In the genomic region with DNA sequence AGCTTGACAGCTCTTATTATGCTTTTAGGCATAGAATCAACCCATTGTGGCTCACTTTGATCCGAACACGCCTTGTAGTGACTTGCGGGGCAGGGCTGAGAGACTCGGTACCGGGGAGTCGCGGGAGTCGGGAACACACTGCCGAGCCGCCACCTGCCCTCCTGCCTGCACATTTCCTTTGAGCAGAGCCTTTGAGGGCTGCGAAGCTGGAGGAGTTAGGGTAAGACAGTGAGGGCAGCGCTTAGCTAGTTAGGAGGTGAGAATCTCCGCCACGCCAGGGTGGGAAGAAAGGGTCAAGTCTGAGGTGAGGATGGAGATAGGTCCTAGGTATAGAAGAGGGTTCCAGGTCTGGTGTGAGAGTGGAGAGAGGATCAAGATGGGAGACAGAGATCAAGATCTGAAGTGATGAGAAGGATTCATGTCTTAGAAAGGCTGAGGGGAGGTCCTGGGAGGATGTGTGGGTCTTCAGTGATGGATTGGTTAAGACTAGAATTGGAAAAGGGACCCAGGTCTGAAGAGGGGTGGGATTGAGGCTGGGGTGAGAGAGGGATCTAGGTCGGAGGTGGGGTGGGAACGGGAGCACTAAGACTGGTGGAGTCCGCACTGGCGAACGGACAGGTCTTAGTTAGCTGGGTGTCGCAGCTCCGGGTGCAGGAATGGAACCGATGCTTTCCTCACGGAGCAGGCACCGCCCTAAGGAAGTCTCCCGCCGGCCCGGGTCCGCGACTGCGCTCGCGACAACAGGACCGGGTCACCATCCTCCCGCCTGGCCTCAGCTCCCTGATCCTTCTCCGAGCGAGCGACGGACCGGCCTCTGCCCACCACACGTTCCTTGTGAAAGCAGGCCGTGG, we compare ENCODE assay signal across 8 mouse cellular contexts. TPM values are rescaled to one million over a fixed set of nuclear protein-coding genes. Genes with fewer than 3 reads are reported as not detected.
DNase-seq lines count a peak whose midpoint lies in the region; ATAC-seq and TF ChIP-seq lines count a peak whose summit lies in the region.

No protein-coding gene starts in this region.

- TF ChIP-seq POLR2A in embryonic fibroblast, embryonic 13.5 days (IDR thresholded peaks at IDR 0.05; ENCODE audit: low read depth, low read length): no peak; the same call in 1 of the 2 replicates

- no peaks in the 10 kb centered on the region for H3K9me3 ChIP-seq in hindbrain, embryonic 15.5 days
- no peaks in the 10 kb centered on the region for H3K9me3 ChIP-seq in liver, embryonic 12.5 days (replicated peaks)

- no peak overlapping the region for H3K27ac ChIP-seq in left cerebral cortex, adult 2 months
- no peak overlapping the region for H3K27ac ChIP-seq in embryonic fibroblast, embryonic 13.5 days (ENCODE audit: insufficient read depth, low read length)
- H3K27ac ChIP-seq in hindbrain, embryonic 15.5 days (replicated peaks): peak overlapping the region; percentile 42; the same call in 1 of the 2 replicates
- H3K27ac ChIP-seq in liver, embryonic 12.5 days: no peak overlapping the region

- H3K4me3 ChIP-seq in left cerebral cortex, adult 2 months: peak overlapping the region; percentile 57
- H3K4me3 ChIP-seq in embryonic fibroblast, embryonic 13.5 days (ENCODE audit: insufficient read depth, low read length): peak overlapping the region; percentile 43
- H3K4me3 ChIP-seq in hindbrain, embryonic 15.5 days: peak overlapping the region; percentile 62
- peak overlapping the region; percentile 54 for H3K4me3 ChIP-seq in liver, embryonic 12.5 days

- intact Hi-C loops in left cerebral cortex, adult 2 months (cut with DNase I): no loop called here

- under 1% methylated on average over 41 of the region's 41 CpGs for WGBS in hindbrain, embryonic 15.5 days
- WGBS in liver, embryonic 12.5 days (ENCODE audit: insufficient replicate concordance): 1% methylated on average over 41 of the region's 41 CpGs

- DNase-seq in left cerebral cortex, adult 2 months (ENCODE audit: extremely low spot score in 1 of 2, low spot score in 2 of 2): peak in 1 of 2 experiments; percentile 38
- DNase-seq in left cerebral cortex, adult 11 months (ENCODE audit: low spot score): no peak
- DNase-seq in adrenal gland, postnatal 36 days: peak; percentile 38 to 45
- DNase-seq in thymus, postnatal 4 days: peak; percentile 57

- no peak for TF ChIP-seq CTCF in left cerebral cortex, adult 2 months (IDR thresholded peaks at IDR 0.05)
- no peak for TF ChIP-seq CTCF in embryonic fibroblast, embryonic 13.5 days (IDR thresholded peaks at IDR 0.05; ENCODE audit: borderline replicate concordance, insufficient read depth, low read length)

- peak overlapping the region; percentile 96 for H3K4me2 ChIP-seq in hindbrain, embryonic 15.5 days
- H3K4me2 ChIP-seq in liver, embryonic 12.5 days: peak overlapping the region; percentile 78

- ATAC-seq in hindbrain, embryonic 15.5 days (ENCODE audit: low FRiP score, low read depth): peak; percentile 45; the same call in 1 of the 2 replicates
- ATAC-seq in liver, embryonic 12.5 days: no peak
- ATAC-seq in monocyte, adult 5-6 weeks (replicated peaks; ENCODE audit: insufficient number of reproducible peaks, low FRiP score, low TSS enrichment, poor library complexity, severe bottlenecking): peak; percentile 56

- 0 out of 2 replicates have a peak, but pooled peaks cover 2% of the 10 kb centered on the region for H3K4me1 ChIP-seq in embryonic fibroblast, embryonic 13.5 days (ENCODE audit: control insufficient read depth, insufficient read depth, low read length)
- H3K4me1 ChIP-seq in hindbrain, embryonic 15.5 days (replicated peaks): peaks cover 19% of the 10 kb centered on the region
- H3K4me1 ChIP-seq in liver, embryonic 12.5 days: peaks cover 13% of the 10 kb centered on the region

- H3K36me3 ChIP-seq in hindbrain, embryonic 15.5 days: no peaks in the 10 kb centered on the region
- H3K36me3 ChIP-seq in liver, embryonic 12.5 days: no peaks in the 10 kb centered on the region

- H3K9ac ChIP-seq in hindbrain, embryonic 15.5 days: peak overlapping the region; percentile 58
- H3K9ac ChIP-seq in liver, embryonic 12.5 days: peak overlapping the region; percentile 56

- peaks cover 9% of the 10 kb centered on the region; the same call in 1 of the 2 replicates for H3K27me3 ChIP-seq in hindbrain, embryonic 15.5 days
- peaks cover 42% of the 10 kb centered on the region for H3K27me3 ChIP-seq in liver, embryonic 12.5 days (replicated peaks)

RNA-seq across cellular contexts. Expression of gene Utp6, which starts 11.7 kb away (rescaled TPM):
- 10 to 100 TPM; 23.2 to 28.3 TPM for total RNA-seq in left cerebral cortex, adult 2 months (2021)
- total RNA-seq in adrenal gland, postnatal 36 days (2021): 10 to 100 TPM; 39.8 to 41.7 TPM
- 34.9 and 38.4 TPM in 2 replicates for polyA plus RNA-seq in embryonic fibroblast, embryonic 13.5 days (2011; ENCODE audit: insufficient read length, low read depth, missing spikeins)
- polyA plus RNA-seq in hindbrain, embryonic 15.5 days (2015; fragmentation: Nextera tagmentation; extraction: Ambion mirVana): 37.0 and 37.1 TPM in 2 replicates
- 45.4 and 45.5 TPM in 2 replicates for polyA plus RNA-seq in liver, embryonic 12.5 days (2016; fragmentation: Nextera tagmentation; extraction: Ambion mirVana)
- 55.7 to 87.3 TPM (median 65.7 TPM) in 3 replicates for total RNA-seq in monocyte, adult 5-6 weeks (2017)

RNA-seq across cellular contexts. Expression of gene Suz12, which starts 19.1 kb away (rescaled TPM):
- total RNA-seq in left cerebral cortex, adult 2 months (2021): 10 to 100 TPM; 33.4 to 34.0 TPM
- total RNA-seq in adrenal gland, postnatal 36 days (2021): 10 to 100 TPM; 44.1 to 56.8 TPM
- 50.9 and 63.6 TPM in 2 replicates for polyA plus RNA-seq in embryonic fibroblast, embryonic 13.5 days (2011; ENCODE audit: insufficient read length, low read depth, missing spikeins)
- 10.5 and 14.4 TPM in 2 replicates for polyA plus RNA-seq in hindbrain, embryonic 15.5 days (2015; fragmentation: Nextera tagmentation; extraction: Ambion mirVana)
- polyA plus RNA-seq in liver, embryonic 12.5 days (2016; fragmentation: Nextera tagmentation; extraction: Ambion mirVana): 25.1 and 28.0 TPM in 2 replicates
- total RNA-seq in monocyte, adult 5-6 weeks (2017): 35.9 to 53.1 TPM (median 37.2 TPM) in 3 replicates
